ENCODE assay signal across 9 mouse cellular contexts in genomic region chr17:71617033-71617362, GRCm38 (mm10). TPM values are rescaled to one million over a fixed set of nuclear protein-coding genes. Genes with fewer than 3 reads are reported as not detected.
DNase-seq lines count a peak whose midpoint lies in the region; ATAC-seq and TF ChIP-seq lines count a peak whose summit lies in the region.
"Had no signal": no experiment of that assay in that cellular context is flagged by ENCODE, and none has a peak within 500 bp of the region (broad histone marks: within the 10 kb centered on the region; RNA-seq: fewer than 3 reads in every experiment).

No protein-coding gene starts in this region.

- H3K27me3 ChIP-seq in liver, adult 2 months (ENCODE audit: control insufficient read depth, insufficient read depth, low read length), result no peaks in the 10 kb centered on the region
- H3K27me3 ChIP-seq in hindbrain, embryonic 13.5 days, result no peaks in the 10 kb centered on the region
- H3K27me3 ChIP-seq in midbrain, embryonic 14.5 days (ENCODE audit: control insufficient read depth, insufficient read depth, low read length), result no peaks in the 10 kb centered on the region

- peak; percentile 34 for DNase-seq in liver, adult 2 months (ENCODE audit: extremely low read depth, low read depth, low spot score)
- DNase-seq in liver, result no peak
- peak; percentile 4 for DNase-seq in midbrain, embryonic 14.5 days
- DNase-seq in ovary, postnatal 10 days (ENCODE audit: low spot score), result no peak
- DNase-seq in cerebellum, postnatal 36 days, result no peak
- DNase-seq in spleen, adult 12 weeks (ENCODE audit: low spot score), result no peak

- H3K4me2 ChIP-seq in hindbrain, embryonic 13.5 days, result peak overlapping the region; percentile 88
- peak overlapping the region; percentile 89 for H3K4me2 ChIP-seq in midbrain, embryonic 14.5 days (ENCODE audit: low read length)

- H3K79me2 ChIP-seq in liver, adult 2 months (ENCODE audit: control insufficient read depth, insufficient read depth, low read length), result peaks cover 25% of the 10 kb centered on the region

- no peak for ATAC-seq in hindbrain, embryonic 13.5 days (ENCODE audit: low FRiP score)
- ATAC-seq in midbrain, embryonic 14.5 days (ENCODE audit: low FRiP score, low TSS enrichment), result no peak

- H3K27ac ChIP-seq in liver, adult 2 months (replicated peaks; ENCODE audit: insufficient read depth, low read depth, low read length), result no peak overlapping the region
- H3K27ac ChIP-seq in brown adipose tissue, adult 24 weeks (replicated peaks; ENCODE audit: low read depth, low read length), result no peak overlapping the region
- no peak overlapping the region for H3K27ac ChIP-seq in hindbrain, embryonic 13.5 days
- no peak overlapping the region for H3K27ac ChIP-seq in midbrain, embryonic 14.5 days (replicated peaks; ENCODE audit: low read depth, low read length)

- peaks cover 1% of the 10 kb centered on the region; the same call in 1 of the 2 replicates for H3K36me3 ChIP-seq in liver, adult 2 months (ENCODE audit: control insufficient read depth, insufficient read depth, low read length)
- peaks cover 3% of the 10 kb centered on the region for H3K36me3 ChIP-seq in hindbrain, embryonic 13.5 days
- H3K36me3 ChIP-seq in midbrain, embryonic 14.5 days (ENCODE audit: control insufficient read depth, insufficient read depth, low read length), result peaks cover 7% of the 10 kb centered on the region; the same call in 1 of the 2 replicates

- TF ChIP-seq CTCF in liver, adult 2 months (IDR thresholded peaks at IDR 0.05; ENCODE audit: low read depth, low read length), result no peak

- WGBS in liver, adult 2 months, result 1% methylated on average over 10 of the region's 10 CpGs
- WGBS in hindbrain, embryonic 13.5 days, result under 1% methylated on average over 10 of the region's 10 CpGs
- WGBS in midbrain, embryonic 14.5 days, result under 1% methylated on average over 10 of the region's 10 CpGs

- H3K9me3 ChIP-seq in hindbrain, embryonic 13.5 days, result no peaks in the 10 kb centered on the region
- no peaks in the 10 kb centered on the region for H3K9me3 ChIP-seq in midbrain, embryonic 14.5 days (ENCODE audit: control insufficient read depth, low read length)

- peak overlapping the region; percentile 96 for H3K4me3 ChIP-seq in liver, adult 2 months (ENCODE audit: insufficient read depth, low read depth, low read length)
- peak overlapping the region; percentile 80 for H3K4me3 ChIP-seq in brown adipose tissue, adult 24 weeks (ENCODE audit: insufficient read depth, low read depth, low read length)
- peak overlapping the region; percentile 100 for H3K4me3 ChIP-seq in hindbrain, embryonic 13.5 days
- peak overlapping the region; percentile 97 for H3K4me3 ChIP-seq in midbrain, embryonic 14.5 days (replicated peaks; ENCODE audit: low read depth, low read length)

- TF ChIP-seq POLR2A in liver, adult 2 months (IDR thresholded peaks at IDR 0.05; ENCODE audit: extremely low read depth, insufficient read depth, low read length), result no peak

- H3K9ac ChIP-seq in liver, adult 2 months (ENCODE audit: low read depth, low read length), result peak overlapping the region; percentile 93; the same call in 1 of the 2 replicates
- peak overlapping the region; percentile 94 for H3K9ac ChIP-seq in hindbrain, embryonic 13.5 days
- H3K9ac ChIP-seq in midbrain, embryonic 14.5 days (replicated peaks; ENCODE audit: low read length), result peak overlapping the region; percentile 80

- peaks cover 12% of the 10 kb centered on the region; the same call in 1 of the 2 replicates for H3K4me1 ChIP-seq in liver, adult 2 months (ENCODE audit: control insufficient read depth, insufficient read depth, low read length)
- peaks cover 4% of the 10 kb centered on the region for H3K4me1 ChIP-seq in brown adipose tissue, adult 24 weeks (ENCODE audit: control insufficient read depth, insufficient read depth, insufficient read length, low read length)
- H3K4me1 ChIP-seq in hindbrain, embryonic 13.5 days (replicated peaks), result peaks cover 21% of the 10 kb centered on the region
- peaks cover 14% of the 10 kb centered on the region for H3K4me1 ChIP-seq in midbrain, embryonic 14.5 days (ENCODE audit: control insufficient read depth, insufficient read depth, low read length)

RNA-seq across cellular contexts. Expression of gene Wdr43, which starts 1.3 kb away (rescaled TPM):
- 19.5 and 20.3 TPM in 2 replicates for total RNA-seq in liver, adult 2 months (2014; rRNA removed)
- 3.2 and 4.8 TPM in 2 replicates for polyA plus RNA-seq in liver, adult 2 months (2012; rRNA removed)
- polyA plus RNA-seq in brown adipose tissue, adult 24 weeks (2012; ENCODE audit: insufficient read depth, insufficient read length, missing spikeins), result 11.9 and 16.5 TPM in 2 replicates
- polyA plus RNA-seq in hindbrain, embryonic 13.5 days (2015; fragmentation: Nextera tagmentation; extraction: Ambion mirVana), result 47.4 and 52.8 TPM in 2 replicates
- 38.8 and 57.0 TPM in 2 replicates for polyA plus RNA-seq in midbrain, embryonic 14.5 days (2014; fragmentation: Nextera tagmentation; extraction: Ambion mirVana)

RNA-seq across cellular contexts. Expression of gene Togaram2, which starts 56.1 kb away (rescaled TPM):
- total RNA-seq in liver, adult 2 months (2014; rRNA removed), result not detected in 2 replicates
- not detected in 2 replicates for polyA plus RNA-seq in liver, adult 2 months (2012; rRNA removed)
- polyA plus RNA-seq in brown adipose tissue, adult 24 weeks (2012; ENCODE audit: insufficient read depth, insufficient read length, missing spikeins), result not detected in 2 replicates
- 0.35 and 0.53 TPM in 2 replicates for polyA plus RNA-seq in hindbrain, embryonic 13.5 days (2015; fragmentation: Nextera tagmentation; extraction: Ambion mirVana)
- polyA plus RNA-seq in midbrain, embryonic 14.5 days (2014; fragmentation: Nextera tagmentation; extraction: Ambion mirVana), result 0.14 and 0.35 TPM in 2 replicates
- total RNA-seq: hematopoietic stem cell, adult 5-6 weeks had no signal

Comparison
In these comparisons a context has a peak if more than half of its experiments do, and no peak if none do; other contexts are left out.
1. DNase-seq: peak in liver, adult 2 months (single experiment) and midbrain, embryonic 14.5 days (single experiment); none in liver (single experiment), ovary, postnatal 10 days (single experiment), cerebellum, postnatal 36 days (0 of 2) and spleen, adult 12 weeks (single experiment).
2. Peak in every context shown above with its lines, with median percentiles within 50 percentile points of each other: H3K4me3 ChIP-seq and H3K9ac ChIP-seq.